Comparison of ENCODE assay signal across 15 mouse cellular contexts in the genomic region with DNA sequence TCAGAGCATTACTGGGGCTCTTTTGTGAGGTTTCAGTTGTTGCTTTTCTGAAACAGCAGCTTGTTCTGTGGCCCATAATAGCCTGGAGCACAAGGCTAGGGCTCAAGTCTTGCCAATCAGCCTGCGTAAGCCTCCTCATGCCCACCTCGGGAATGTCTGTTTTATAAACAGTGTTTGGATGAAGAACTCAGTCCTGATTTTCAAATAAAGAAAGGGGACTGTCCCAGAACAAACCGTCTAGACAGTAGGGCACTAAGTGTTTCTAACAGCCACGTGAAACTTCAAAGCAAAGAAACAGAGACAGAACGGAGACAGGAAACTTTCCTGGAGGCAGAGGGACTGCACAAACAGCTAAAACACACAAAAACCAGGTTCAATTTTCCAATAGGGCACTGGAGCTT. TPM values are rescaled to one million over a fixed set of nuclear protein-coding genes. Genes with fewer than 3 reads are reported as not detected.
DNase-seq lines count a peak whose midpoint lies in the region; ATAC-seq and TF ChIP-seq lines count a peak whose summit lies in the region.
"Had no signal": no experiment of that assay in that cellular context is flagged by ENCODE, and none has a peak within 500 bp of the region (broad histone marks: within the 10 kb centered on the region; RNA-seq: fewer than 3 reads in every experiment).

No protein-coding gene starts in this region.

- ATAC-seq in hindbrain, embryonic 13.5 days (ENCODE audit: low FRiP score): no peak
- ATAC-seq in hindbrain, embryonic 14.5 days (ENCODE audit: low FRiP score): no peak
- no peak for ATAC-seq in limb, embryonic 14.5 days (ENCODE audit: low FRiP score, low read depth)
- ATAC-seq: forebrain, embryonic 16.5 days had no signal

- no peak for DNase-seq in hindbrain, embryonic 14.5 days (ENCODE audit: low spot score)
- peak; percentile 4 for DNase-seq in urinary bladder, adult 2 months (ENCODE audit: low spot score)
- no peak for DNase-seq in urinary bladder, adult 18-20 months (ENCODE audit: low spot score in 2 of 2)
- no peak for DNase-seq in limb, embryonic 14.5 days (ENCODE audit: low spot score)
- no peak for DNase-seq in right cerebral cortex, postnatal 10 days (ENCODE audit: low spot score in 2 of 2)
- no peak for DNase-seq in kidney, postnatal 14 days
- no peak for DNase-seq in ovary, adult 18-20 months (ENCODE audit: low spot score)
- DNase-seq: adrenal gland, adult 8-10 months; cerebellum, adult 9-10 months; heart, postnatal 10 days; kidney, postnatal 4 days; right cerebral cortex, postnatal 25 days had no signal

- WGBS in hindbrain, embryonic 13.5 days: 44% methylated on average over 5 of the region's 5 CpGs
- WGBS in hindbrain, embryonic 14.5 days: 53% methylated on average over 5 of the region's 5 CpGs
- 20% methylated on average over 5 of the region's 5 CpGs for WGBS in limb, embryonic 14.5 days

- no peaks in the 10 kb centered on the region for H3K27me3 ChIP-seq in hindbrain, embryonic 13.5 days
- H3K27me3 ChIP-seq in hindbrain, embryonic 14.5 days (ENCODE audit: control insufficient read depth, insufficient read depth, low read length): no peaks in the 10 kb centered on the region
- no peaks in the 10 kb centered on the region for H3K27me3 ChIP-seq in limb, embryonic 14.5 days (ENCODE audit: control insufficient read depth, insufficient read depth, low read length)

- TF ChIP-seq POLR2A in limb, embryonic 14.5 days (IDR thresholded peaks at IDR 0.05; ENCODE audit: borderline replicate concordance, extremely low read depth, insufficient read depth, insufficient read length): no peak

- no peak overlapping the region for H3K4me3 ChIP-seq in hindbrain, embryonic 13.5 days
- H3K4me3 ChIP-seq in hindbrain, embryonic 14.5 days (replicated peaks; ENCODE audit: low read length): no peak overlapping the region
- H3K4me3 ChIP-seq in limb, embryonic 14.5 days (replicated peaks; ENCODE audit: low read length): no peak overlapping the region

- no peaks in the 10 kb centered on the region for H3K9me3 ChIP-seq in hindbrain, embryonic 13.5 days
- no peaks in the 10 kb centered on the region for H3K9me3 ChIP-seq in hindbrain, embryonic 14.5 days (ENCODE audit: control insufficient read depth, low read length)
- H3K9me3 ChIP-seq in limb, embryonic 14.5 days (ENCODE audit: control insufficient read depth, low read length): no peaks in the 10 kb centered on the region
- H3K9me3 ChIP-seq: G1E had no signal

- no peak overlapping the region for H3K4me2 ChIP-seq in hindbrain, embryonic 13.5 days
- no peak overlapping the region for H3K4me2 ChIP-seq in hindbrain, embryonic 14.5 days (replicated peaks)
- H3K4me2 ChIP-seq in limb, embryonic 14.5 days (replicated peaks; ENCODE audit: low read depth, low read length, severe bottlenecking): no peak overlapping the region

- no peak overlapping the region for H3K9ac ChIP-seq in hindbrain, embryonic 13.5 days
- no peak overlapping the region for H3K9ac ChIP-seq in hindbrain, embryonic 14.5 days
- peak overlapping the region; percentile 0; the same call in 1 of the 2 replicates for H3K9ac ChIP-seq in limb, embryonic 14.5 days (ENCODE audit: low read depth, low read length, severe bottlenecking)

- peak overlapping the region; percentile 35; the same call in 1 of the 2 replicates for H3K27ac ChIP-seq in hindbrain, embryonic 13.5 days
- H3K27ac ChIP-seq in hindbrain, embryonic 14.5 days: no peak overlapping the region
- peak overlapping the region; percentile 43; the same call in 1 of the 2 replicates for H3K27ac ChIP-seq in limb, embryonic 14.5 days (replicated peaks; ENCODE audit: low read depth, low read length)

- H3K4me1 ChIP-seq in hindbrain, embryonic 13.5 days (replicated peaks): peaks cover 14% of the 10 kb centered on the region
- H3K4me1 ChIP-seq in hindbrain, embryonic 14.5 days (replicated peaks; ENCODE audit: control insufficient read depth, insufficient read depth, low read length): 0 out of 2 replicates have a peak, but pooled peaks cover 13% of the 10 kb centered on the region
- H3K4me1 ChIP-seq in limb, embryonic 14.5 days (ENCODE audit: control insufficient read depth, insufficient read depth, low read length): peaks cover 10% of the 10 kb centered on the region; the same call in 1 of the 2 replicates

- H3K36me3 ChIP-seq in hindbrain, embryonic 13.5 days: peaks cover 9% of the 10 kb centered on the region
- peaks cover 10% of the 10 kb centered on the region for H3K36me3 ChIP-seq in hindbrain, embryonic 14.5 days (replicated peaks; ENCODE audit: control insufficient read depth, insufficient read depth)
- H3K36me3 ChIP-seq in limb, embryonic 14.5 days (ENCODE audit: control insufficient read depth, insufficient read depth, low read length): peaks cover 8% of the 10 kb centered on the region

RNA-seq across cellular contexts. Expression of gene Ralbp1, which starts 14.0 kb away (rescaled TPM):
- 56.1 and 58.3 TPM in 2 replicates for polyA plus RNA-seq in hindbrain, embryonic 13.5 days (2015; fragmentation: Nextera tagmentation; extraction: Ambion mirVana)
- 40.5 and 44.2 TPM in 2 replicates for polyA plus RNA-seq in hindbrain, embryonic 14.5 days (2014; fragmentation: Nextera tagmentation; extraction: Ambion mirVana)
- 59.0 and 64.8 TPM in 2 replicates for polyA plus RNA-seq in urinary bladder, adult 2 months (2012; rRNA removed)
- polyA plus RNA-seq in limb, embryonic 14.5 days (2012; rRNA removed): 39.9 and 44.2 TPM in 2 replicates
- polyA plus RNA-seq in limb, embryonic 14.5 days (2014; fragmentation: Nextera tagmentation; extraction: Ambion mirVana): 132 and 137 TPM in 2 replicates
